Mouse (Mus musculus) adrenal gland, postnatal 36 days (tissue): ENCODE data around the gene Brd3os. TPM values are rescaled to one million over a fixed set of nuclear protein-coding genes. Genes with fewer than 3 reads are reported as not detected.

Experiments used
- DNase-seq, 2 experiments: peaks; one replicate each; pipeline ENCODE4 v3.0.0; 2021; ENCODE audit warnings: mixed read lengths in 1 of 2
- total RNA-seq, 2 experiments: library from RNA; stranded (reverse); gene quantifications; 2 replicates each; pipeline ENCODE4 v1.2.3; 2021

Brd3os gene
- total RNA-seq, 2 experiments from 2014 or later, result 9.2 to 11.4 TPM

DNA sequence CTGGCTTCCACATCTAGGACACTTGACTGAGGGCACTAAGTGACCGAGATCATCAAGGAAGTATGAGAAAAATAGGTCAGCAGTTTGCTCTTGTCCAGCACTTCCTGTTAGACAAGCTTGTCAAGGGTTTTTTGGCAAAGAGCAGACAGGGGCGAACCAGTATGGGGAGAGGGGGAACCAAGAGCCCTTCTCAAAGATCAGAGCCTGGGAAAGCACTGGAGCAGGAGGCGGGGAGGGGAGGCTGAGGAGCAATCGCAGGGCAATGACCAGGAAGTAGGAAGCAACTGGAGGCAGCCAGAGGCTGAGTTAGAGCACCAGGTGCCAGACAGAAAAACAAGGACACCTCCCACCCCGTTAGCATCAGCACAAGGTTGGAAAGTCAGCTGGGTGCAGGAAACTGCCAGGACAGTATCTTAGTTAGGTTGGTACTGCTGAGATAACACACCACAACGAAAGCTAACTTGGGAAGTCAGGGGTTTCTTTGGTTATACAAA, 23.5 kb upstream of the Brd3os start:
- no peak for DNase-seq

DNA sequence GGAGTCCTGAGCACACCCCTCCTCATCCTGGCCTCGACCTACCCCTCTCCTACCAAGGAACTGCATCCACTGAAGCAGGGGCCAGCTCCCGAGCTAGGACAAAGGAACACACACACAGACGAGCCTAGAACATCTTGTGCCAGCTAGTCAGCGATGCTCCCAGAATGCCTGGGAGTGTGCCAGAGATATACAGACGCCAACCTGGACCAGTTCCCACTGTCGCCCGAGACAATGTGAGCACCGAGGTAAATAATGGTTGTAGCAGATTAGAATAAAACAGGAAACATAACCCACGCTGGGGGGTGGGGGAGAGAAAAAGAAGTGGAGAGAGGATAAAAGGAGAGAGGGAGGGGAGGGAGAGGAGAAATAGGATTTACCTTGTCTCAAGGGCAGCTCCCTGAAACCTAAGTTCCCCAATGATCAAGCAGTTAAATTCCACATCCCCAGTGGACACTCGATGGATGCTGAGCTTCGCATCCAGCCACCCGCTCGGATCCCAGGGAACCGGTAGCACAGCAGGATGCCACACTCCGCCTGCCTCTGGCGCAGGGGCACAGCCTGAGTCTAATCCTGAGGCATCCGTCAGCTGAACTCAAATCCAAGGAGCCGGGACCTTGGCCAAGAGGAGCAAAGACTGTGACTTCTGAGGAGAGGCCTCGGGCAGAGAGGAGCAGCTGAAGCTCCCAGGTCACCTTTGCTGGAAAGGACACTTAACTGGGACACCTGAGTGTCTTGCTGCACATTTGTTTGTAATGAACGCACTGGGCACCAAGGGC, 20.6 kb upstream of the Brd3os start:
- DNase-seq, result peak in 1 of 2 experiments; percentile 71

DNA sequence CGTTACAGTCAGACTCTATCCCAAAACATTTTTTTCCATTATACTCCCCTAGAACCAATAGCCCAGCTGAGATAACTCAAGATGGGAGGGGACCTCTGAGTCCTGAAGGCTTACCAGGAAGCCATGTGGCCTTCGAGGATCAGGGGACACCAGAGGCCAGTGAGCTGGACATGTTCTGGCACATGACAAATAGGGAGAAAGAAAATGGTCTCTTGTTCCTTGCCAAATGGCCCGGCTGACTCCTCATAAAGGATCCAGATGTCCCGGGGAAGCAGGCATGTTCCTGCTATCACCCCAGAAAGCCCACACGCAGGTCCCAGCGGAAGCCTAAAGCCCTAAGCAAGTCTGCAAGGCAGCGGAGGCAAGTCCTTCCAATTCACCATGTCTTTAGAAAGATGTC, 18.5 kb upstream of the Brd3os start:
- no peak for DNase-seq

DNA sequence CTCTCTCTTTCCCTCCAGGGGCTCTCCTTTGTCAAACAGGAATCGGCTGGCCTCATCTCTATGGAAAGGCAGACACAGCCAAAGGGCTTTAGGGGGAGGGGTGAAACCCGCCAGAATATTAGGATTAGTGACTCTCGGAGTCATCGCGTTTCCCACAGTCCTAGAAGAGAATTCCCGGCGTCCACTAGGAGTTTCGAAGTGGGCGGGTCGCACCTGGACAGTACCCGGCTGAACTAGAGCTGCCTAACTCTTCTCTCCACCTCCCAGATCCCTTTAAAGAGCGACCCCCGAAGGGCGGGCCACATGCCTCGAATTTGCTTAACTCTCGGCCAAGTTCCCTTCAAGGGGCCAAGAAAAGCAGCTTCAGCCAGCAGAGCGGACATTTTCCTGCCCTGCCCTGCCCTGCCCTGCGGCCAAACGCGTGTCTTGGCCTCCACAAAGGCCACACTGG, 16.9 kb upstream of the Brd3os start:
- peak in 1 of 2 experiments; percentile 48 for DNase-seq

DNA sequence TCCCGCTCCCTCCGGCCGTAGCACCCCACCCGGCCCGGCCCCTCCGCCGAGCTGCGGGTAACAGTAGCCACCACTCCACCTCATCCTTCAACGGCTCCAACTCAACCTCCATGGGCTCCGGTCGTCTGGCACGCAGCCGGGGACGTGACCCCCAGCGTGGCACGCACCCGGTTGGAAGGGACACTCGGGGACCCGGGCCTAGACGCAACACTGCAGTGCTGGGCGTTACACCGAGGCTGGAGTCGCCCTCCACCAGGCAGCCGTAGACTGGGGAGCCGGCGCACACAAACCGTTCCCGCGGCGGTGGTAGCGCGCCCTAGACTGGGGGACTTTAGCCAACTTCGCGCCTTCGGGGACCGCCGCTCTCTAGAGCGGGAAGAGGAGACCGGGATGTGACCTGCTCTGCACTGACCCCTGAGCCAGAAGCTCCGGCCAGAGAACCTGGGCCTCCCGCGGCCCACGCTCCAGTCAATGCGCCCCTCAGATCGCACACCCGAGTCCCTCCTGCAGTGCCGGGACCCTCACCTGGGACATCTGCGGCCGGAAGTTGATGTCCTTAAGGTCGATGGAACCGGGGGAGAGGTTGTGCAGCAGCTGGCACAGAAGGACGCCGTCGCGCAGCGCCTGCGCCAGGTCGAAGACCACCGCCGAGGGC, 16.2 kb upstream of the Brd3os start:
- DNase-seq, result peak; percentile 33 to 62

DNA sequence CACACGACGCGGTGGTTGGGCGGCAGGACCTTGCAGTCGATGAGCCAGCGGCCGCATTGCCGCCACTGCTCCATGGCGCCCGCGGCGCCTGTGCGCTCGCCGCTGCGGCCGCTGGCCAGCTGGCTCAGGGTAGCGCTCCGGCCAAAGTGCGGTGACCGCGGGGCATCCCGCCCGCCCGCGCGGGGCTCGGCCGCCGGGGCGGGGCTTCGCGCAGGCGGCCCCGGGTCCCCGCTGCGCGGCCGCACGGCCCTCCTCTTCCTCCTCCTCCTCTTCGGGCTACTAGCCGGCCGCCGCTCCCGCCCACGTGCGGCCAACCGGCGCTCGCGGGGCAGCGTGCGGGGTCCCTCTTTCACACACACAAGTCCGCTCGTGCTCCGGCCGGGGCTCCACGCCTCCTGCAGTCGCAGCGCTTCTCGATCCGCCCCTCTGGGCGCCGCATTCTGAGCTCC, 15.7 kb upstream of the Brd3os start:
- DNase-seq, result peak; percentile 75 to 79

DNA sequence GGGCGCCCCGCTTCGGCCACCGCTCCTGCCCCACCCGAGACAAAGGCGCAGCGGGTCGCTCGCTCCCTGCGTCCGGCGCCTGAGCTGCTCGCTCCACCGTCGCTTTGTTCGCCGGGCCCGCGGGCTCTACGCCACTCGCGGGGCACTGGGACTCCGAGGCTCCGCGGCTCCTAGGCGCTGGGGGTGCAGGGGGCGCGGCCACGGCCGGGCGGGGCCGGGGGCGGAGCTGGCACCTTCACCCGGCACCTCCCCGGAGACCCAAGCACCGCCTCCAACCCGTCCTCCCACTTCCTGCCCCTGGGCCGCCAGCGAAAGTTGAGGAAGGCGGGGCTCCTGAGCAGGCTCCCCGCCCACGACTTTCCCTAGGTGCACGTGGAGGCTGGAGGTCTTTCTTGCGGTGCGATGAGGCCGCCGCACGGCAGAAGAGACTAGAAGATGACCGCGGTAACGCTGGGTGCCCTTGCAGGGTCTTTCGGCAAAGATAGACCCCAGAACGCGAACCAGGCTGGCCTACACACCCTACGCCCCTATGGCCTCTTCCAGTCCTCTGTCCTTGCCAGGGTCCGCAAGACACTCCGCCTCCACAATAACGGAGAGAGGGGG, 15.2 kb upstream of the Brd3os start, which contains the start of gene Vav2:
Vav2 (minus strand) TSS at position 179 of the 603 bp plus-strand sequence.
- peak; percentile 97 to 98 for DNase-seq

DNA sequence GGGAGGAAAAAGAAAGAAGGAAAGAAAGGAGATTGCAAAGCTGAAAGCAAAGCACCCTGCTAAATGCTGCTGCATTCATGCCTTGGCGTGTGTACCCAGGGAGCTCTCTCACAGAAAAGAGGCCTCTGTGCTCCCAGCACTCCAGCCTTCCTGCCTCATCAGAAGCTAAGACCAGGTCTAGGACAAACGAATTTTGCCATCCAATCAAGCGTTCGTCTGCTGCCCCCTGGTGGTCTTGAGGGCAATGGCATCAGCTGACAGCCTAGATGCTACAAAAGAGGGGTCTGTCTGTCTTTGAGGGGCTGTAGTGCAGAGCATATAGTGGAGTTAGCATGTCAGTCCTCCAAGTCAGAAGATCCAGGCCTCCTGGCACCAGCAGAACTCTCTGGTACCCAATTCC, 14.1 kb upstream of the Brd3os start:
- peak; percentile 85 to 91 for DNase-seq

DNA sequence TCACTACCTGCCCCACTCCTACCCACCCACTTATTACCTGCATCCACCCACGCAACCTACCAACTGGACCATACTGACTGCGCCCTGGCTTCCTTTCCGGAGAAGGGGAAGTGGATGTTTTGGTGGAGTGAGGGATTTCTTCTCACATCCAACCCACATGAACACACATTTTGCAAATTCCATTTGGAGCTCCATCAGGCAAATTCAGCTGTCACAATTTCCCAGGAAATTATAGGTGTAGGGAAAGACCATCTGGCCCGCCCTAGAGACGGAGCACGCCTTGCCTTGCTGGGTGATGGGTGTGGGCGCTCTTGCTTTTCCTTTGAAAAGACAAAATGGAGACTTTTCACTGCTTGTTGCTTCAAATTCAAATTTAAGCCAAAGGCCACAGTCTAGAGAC, 11.5 kb upstream of the Brd3os start:
- DNase-seq, result no peak

DNA sequence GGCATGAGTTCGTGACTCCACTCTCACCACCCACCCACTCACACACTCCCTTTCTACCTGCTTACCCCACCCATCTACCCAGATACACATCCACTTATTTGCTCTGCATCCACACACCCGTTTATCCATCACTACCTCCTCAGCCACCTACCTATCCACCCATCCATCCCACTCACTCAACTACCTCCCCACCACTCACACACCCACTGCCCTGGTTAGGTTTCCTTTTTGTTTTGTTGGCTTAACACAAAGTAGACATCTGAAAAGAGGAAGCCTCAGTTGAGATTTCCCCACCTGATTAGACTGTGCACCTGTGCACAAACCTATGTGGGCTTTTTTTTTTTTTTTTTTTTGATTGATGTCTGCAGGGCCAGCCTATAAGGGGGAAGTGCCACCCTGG, 9.5 kb upstream of the Brd3os start:
- no peak for DNase-seq

DNA sequence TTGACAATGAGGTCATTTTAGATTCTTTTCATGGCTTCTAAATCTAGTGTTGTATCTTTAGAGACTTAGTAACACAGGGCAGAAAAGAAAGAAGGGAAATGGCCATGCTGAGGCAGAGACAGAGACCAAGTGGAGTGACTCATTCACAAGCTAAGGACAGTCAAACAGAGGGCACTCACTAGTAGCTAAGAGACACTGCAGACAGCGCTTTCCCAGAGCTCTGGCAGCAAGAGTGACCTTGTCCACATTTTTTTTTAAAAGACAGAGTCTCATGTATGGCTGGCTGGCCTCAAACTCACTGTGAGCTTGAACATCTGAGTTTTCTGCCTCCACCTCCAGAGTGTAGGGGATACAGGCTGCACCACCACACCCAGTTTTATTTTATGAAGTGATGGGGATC, 4.2 kb upstream of the Brd3os start:
- DNase-seq, result peak; percentile 47 to 65

DNA sequence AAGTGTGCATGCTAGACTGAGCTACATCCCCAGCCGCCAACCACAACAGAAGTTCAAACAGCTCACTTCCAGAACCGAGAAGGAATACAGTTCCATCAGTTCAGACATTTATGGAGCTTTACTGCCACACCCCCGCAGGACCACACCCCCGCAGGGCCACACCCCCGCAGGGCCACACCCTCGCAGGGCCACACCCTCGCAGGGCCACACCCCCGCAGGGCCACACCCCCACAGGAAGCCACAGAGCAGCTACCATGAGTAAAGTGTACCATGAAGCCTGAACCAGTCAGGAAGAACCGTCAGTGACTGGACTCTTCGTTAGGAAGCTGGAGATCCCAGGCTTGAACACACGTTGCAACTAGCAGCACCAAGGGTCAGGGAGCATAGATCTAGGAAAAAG, 3.8 kb upstream of the Brd3os start:
- DNase-seq, result peak; percentile 49 to 70

DNA sequence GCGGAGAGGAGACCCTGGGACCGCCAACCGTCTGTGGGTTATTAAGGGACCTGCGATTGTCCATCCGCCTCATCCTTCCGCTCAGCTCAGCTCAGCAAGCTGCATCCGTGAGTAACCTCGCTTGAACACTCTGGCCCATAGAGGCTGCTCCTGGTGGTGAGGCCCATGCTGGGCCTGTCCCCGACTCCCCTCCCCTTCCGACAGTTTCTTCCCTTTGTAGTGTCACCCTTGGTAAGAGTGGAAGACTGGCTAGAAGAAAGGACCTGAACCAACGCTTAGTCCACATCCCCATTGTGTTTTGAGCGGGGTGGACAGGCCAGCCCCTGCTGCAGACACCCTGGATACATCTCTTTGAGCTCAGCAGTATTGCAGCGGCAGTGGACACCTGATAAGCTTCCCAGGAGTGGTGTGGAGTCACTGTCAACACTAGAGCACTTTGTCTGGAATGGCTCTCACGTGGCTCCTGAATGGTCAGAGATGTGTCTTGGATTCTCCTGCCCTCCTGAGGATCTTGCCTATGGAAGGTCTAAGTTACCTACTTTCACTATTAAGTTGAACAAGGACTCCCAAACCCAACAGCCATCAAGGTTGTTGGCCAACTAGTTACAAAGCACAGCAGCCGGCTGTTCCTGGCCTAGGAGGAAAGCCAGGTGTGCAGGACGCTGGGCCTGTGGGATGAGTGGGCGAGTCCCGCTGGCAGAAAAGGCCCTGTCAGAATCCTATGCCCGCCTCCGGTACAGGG, 755 bp downstream of the Brd3os start:
- peak; percentile 39 to 41 for DNase-seq

DNA sequence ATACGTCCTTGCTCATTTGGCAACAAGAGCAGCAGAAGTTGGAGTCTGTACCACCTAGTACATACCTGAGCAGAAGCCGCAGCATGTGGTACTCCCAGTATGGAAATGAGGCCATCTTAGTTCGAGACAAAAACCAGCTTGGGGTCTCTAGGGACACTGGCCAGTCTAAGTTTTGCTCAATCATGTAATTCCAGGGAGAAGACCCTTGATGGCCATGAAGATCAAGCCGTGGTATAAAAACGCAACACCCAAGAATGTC, 1.3 kb downstream of the Brd3os start:
- no peak for DNase-seq

DNA sequence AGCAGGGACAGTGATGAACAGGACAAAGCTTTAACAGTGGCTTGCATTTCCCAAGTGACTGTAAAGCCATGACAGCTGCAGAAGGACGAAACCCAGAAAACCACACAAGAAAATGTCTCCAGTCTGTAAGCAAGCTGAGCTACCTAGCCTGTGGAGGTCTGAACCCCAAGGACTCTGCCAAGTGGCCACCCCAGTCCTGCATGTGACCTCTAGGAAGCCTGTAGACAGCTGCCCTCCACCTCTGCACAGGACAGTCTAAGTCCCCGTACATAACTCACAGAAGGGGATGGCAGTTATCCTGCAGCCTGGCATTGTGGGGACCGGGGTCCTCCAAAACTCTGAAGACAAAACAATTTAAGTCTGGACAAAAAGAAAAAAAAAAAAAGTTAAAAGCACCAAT, 3.8 kb downstream of the Brd3os start:
- DNase-seq, result no peak

DNA sequence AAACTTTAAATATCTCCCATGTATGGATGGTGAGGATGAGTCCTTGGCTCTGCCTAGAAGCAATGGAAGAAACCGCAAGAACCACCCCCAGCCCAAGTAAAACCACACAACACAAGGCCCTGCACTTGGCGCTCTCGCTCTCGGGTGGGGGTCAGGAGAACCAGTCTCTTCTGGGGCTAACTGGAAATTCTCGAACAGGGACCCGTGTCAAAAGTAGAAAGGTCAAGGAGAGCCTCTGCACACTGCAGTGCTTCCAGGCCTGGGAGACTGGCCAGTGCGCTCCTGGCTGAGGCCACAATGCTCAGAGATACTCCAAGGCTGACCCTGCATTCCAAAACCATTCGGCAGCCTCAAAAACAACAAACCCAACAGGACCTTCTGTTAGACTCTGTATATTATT, 4.7 kb downstream of the Brd3os start:
- peak; percentile 76 to 77 for DNase-seq

DNA sequence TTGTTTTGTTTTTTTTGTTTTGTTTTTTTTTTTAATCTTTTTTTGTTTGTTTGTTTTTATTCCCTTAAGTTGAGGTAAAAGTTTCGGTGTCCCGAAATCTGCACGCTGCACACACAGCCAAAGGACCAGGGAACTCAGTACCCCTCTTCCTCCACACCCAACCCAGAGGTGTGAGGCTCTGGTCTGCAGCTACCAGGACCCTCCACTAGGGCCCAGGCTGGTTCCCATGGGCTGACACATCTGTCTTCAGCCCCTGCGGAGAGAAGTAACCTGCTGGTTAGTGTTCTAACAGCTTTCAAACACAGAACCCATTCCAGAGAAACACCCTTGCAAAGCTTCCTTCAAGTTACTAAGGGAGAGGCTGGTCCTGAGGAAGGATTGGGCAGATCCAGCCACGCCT, 5.7 kb downstream of the Brd3os start:
- no peak for DNase-seq

DNA sequence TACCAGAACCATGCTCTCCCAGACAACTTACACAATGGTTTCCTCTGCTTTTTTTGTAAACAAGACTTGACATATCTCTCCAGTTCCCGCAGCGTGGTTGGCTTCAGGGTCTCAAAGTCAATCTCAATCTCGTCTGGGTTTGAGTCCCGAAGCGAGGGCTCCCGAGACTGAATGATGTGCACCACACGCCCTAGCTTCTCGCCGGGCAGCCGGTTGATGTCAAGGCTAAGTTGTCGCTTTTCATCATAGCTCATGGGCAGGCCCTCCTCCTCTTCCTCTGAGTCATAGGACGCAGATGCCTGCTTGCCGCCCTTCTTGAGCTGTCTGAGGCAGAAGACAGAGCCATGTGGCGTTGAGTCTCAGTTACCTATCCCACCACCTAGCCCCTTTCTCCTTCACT, 8.1 kb downstream of the Brd3os start:
- DNase-seq, result peak; percentile 81 to 83

DNA sequence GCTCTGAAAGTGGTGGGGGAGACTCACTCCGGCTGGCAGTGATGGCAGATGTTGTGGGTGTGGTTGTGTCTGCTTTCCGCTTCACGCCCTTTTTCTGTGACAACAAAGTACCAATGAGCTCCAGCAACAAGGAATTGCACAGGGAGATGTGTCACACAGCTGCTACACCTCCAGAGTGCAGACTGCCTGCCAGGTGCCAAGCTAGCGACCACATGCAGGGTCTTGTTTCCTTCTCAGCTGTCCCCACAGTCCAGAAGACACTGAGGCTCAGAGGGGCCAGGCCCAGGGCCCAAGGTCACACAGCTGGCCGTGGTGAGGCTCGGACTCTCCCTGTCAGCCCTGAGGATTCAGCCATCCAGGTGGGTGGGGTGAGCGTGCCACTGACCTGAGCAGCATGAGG, 17.6 kb downstream of the Brd3os start:
- no peak for DNase-seq

DNA sequence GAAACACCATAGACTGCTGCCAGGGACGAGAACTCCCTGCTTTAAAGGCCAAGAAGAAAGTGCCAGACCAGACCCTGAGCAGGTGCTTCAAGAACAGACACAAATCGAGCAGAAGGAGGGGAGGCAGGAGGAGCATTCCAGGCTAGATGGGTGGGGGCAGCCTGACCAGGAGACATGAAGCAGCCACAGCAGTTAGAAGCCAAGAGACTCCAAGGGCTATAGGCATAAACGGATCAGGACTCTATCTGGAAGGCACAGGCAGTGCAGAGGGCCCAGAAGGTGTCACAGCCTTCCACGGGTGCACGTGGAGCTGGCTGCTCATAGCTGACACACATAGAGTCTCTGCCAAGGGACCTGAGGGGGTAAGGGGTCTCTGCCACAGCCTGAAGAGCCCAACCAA, 18.0 kb downstream of the Brd3os start:
- no peak for DNase-seq

DNA sequence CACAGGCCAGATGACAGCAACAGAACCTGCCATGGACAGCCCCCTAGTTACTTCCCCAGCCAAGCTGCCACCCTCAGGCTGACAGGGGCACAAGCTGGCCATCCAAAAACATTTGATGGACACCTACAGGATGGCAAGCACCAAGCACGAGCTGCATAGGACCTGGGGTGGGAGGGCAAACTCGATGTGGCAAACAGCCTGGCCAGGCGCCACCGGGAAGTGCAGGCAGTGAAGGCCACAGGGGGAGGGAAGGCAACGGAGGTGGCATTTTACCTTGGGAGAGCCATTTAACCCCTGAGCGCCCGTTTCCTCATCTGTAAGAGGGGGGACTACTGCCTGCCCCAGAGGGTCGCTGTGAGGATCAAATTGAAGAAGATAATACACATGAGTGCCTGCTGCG, 18.5 kb downstream of the Brd3os start:
- peak; percentile 84 to 85 for DNase-seq

DNA sequence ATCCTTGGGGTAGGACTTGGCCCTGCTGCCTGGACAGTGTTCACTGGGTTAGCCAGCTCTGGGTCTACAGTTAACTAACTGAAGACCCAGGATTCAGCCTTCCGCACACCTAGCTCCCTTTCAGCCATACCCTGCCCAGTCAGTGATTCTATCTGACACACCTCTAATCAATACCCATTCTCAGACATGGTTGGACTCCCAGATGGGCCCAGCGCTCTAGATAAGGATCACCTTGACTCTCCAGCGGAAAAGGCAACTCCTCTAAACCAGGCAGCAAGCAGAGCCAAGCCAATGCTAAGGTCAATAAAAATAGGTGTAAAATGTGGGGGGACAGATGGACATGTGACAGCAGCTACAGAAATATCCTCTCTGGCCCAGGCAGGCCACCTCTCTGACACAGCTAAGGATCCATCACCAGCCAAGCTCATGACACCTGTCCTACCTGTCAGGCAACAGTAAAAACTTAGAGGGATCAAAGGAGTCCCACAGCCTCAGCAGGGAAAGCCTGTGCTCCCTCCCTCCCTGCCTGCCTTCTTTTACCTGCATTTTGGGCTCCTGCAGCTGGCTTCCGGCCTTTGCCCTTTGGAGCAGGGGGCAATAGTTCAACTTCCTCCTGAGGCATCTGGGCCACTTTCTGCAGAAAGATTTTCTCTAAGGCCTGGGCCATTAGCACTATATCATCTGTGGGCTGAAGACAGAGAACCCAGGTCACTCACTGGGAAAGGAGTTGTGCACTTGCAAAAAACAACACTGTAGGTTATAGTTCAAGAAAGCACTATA, 19.9 kb downstream of the Brd3os start:
- no peak for DNase-seq
